In genomic region chr12:27060899-27061762, GRCm38 (mm10) we compare ENCODE assay signal across 9 mouse cellular contexts.
A peak's percentile ranks its signal among the peaks of the same experiment; 100 is the strongest.
DNase-seq lines count a peak whose midpoint lies in the region; ATAC-seq and TF ChIP-seq lines count a peak whose summit lies in the region.
"Had no signal": no experiment of that assay in that cellular context is flagged by ENCODE, and none has a peak within 500 bp of the region (broad histone marks: within the 10 kb centered on the region; RNA-seq: fewer than 3 reads in every experiment).

No protein-coding gene starts in this region.

- TF ChIP-seq CTCF in midbrain, postnatal 0 days (IDR thresholded peaks at IDR 0.05): no peak

- no peaks in the 10 kb centered on the region for H3K27me3 ChIP-seq in forebrain, embryonic 12.5 days
- H3K27me3 ChIP-seq in midbrain, postnatal 0 days (ENCODE audit: insufficient read depth, low read length): no peaks in the 10 kb centered on the region
- H3K27me3 ChIP-seq: megakaryocyte, embryonic 14.5 days had no signal

- peak; percentile 64 for ATAC-seq in forebrain, embryonic 12.5 days (ENCODE audit: low FRiP score)
- ATAC-seq in midbrain, postnatal 0 days (ENCODE audit: low FRiP score): peak; percentile 71

- no peaks in the 10 kb centered on the region for H3K36me3 ChIP-seq in forebrain, embryonic 12.5 days (replicated peaks)
- no peaks in the 10 kb centered on the region for H3K36me3 ChIP-seq in midbrain, postnatal 0 days (ENCODE audit: insufficient read depth, low read length)

- H3K9ac ChIP-seq in forebrain, embryonic 12.5 days: peak overlapping the region; percentile 42; the same call in 1 of the 2 replicates
- 0 out of 2 replicates have a peak overlapping the region, but pooled peaks have one; percentile 57 for H3K9ac ChIP-seq in midbrain, postnatal 0 days (replicated peaks; ENCODE audit: low read length, poor library complexity, severe bottlenecking)

- peak overlapping the region; percentile 56 for H3K4me2 ChIP-seq in forebrain, embryonic 12.5 days
- peak overlapping the region; percentile 43 for H3K4me2 ChIP-seq in midbrain, postnatal 0 days (ENCODE audit: low read depth, low read length, poor library complexity, severe bottlenecking)

- H3K27ac ChIP-seq in forebrain, embryonic 12.5 days: peak overlapping the region; percentile 99
- peak overlapping the region; percentile 94 for H3K27ac ChIP-seq in midbrain, postnatal 0 days (ENCODE audit: low read depth, low read length)

- peaks cover 72% of the 10 kb centered on the region for H3K4me1 ChIP-seq in forebrain, embryonic 12.5 days
- peaks cover 17% of the 10 kb centered on the region for H3K4me1 ChIP-seq in midbrain, postnatal 0 days (ENCODE audit: insufficient read depth, low read length)
- H3K4me1 ChIP-seq: megakaryocyte, embryonic 14.5 days had no signal

- peak overlapping the region; percentile 13; the same call in 1 of the 2 replicates for H3K4me3 ChIP-seq in forebrain, embryonic 12.5 days (replicated peaks)
- no peak overlapping the region for H3K4me3 ChIP-seq in midbrain, postnatal 0 days (ENCODE audit: low read depth, low read length)
- H3K4me3 ChIP-seq: megakaryocyte, embryonic 14.5 days had no signal

- H3K9me3 ChIP-seq in forebrain, embryonic 12.5 days: no peaks in the 10 kb centered on the region
- H3K9me3 ChIP-seq in midbrain, postnatal 0 days (ENCODE audit: low read length): no peaks in the 10 kb centered on the region

- 2% methylated on average over 17 of the region's 17 CpGs for WGBS in forebrain, embryonic 12.5 days
- WGBS in midbrain, postnatal 0 days: 4% methylated on average over 17 of the region's 17 CpGs

- intact Hi-C loops in gastrocnemius, postnatal 14 days (cut with DNase I; ENCODE audit: low total_unique reads): no loop called here
- intact Hi-C loops in left cerebral cortex, postnatal 10 days (cut with DNase I): no loop called here

- DNase-seq in gastrocnemius, postnatal 14 days: peak; percentile 20
- DNase-seq in gastrocnemius, adult 8-10 months (ENCODE audit: low spot score in 2 of 2): no peak
- peak; percentile 54 for DNase-seq in MN1 (ENCODE audit: low spot score)
- peak; percentile 30 to 35 for DNase-seq in left cerebral cortex, postnatal 10 days (ENCODE audit: extremely low spot score in 1 of 2, low spot score in 2 of 2)
- peak; percentile 81 for DNase-seq in midbrain, postnatal 0 days (ENCODE audit: low spot score)
- no peak for DNase-seq in natural killer cell, adult 2 months (ENCODE audit: low spot score in 2 of 2)
- no peak for DNase-seq in lung, postnatal 25 days (ENCODE audit: low spot score)

Comparison
In these comparisons a context has a peak if more than half of its experiments do, and no peak if none do; other contexts are left out.
1. DNase-seq: peak in gastrocnemius, postnatal 14 days (single experiment), MN1 (single experiment), left cerebral cortex, postnatal 10 days (2 of 2) and midbrain, postnatal 0 days (single experiment); none in gastrocnemius, adult 8-10 months (0 of 2), natural killer cell, adult 2 months (0 of 2) and lung, postnatal 25 days (single experiment).